Mouse (Mus musculus) kidney, postnatal 14 days (tissue): ENCODE measurements at regions not wholly inside any gene's neighbourhood (a gene's known extent, or its start where the extent isn't known, plus 50 kb on each side); places are given as distances from the start of the nearest gene placed in this dataset.

Experiments used
- DNase-seq: peaks from one replicate; pipeline ENCODE4 v3.0.0; 2022; ENCODE audit warnings: mixed read lengths

GRCm38 (mm10) chr3:52797801-52798200 is 219.2 kb downstream of the Cog6 start:
- peak; percentile 8 for DNase-seq

- no peak for DNase-seq
These were observed 219.9 kb downstream of the Cog6 start for GRCm38 (mm10) chr3:52797164-52797563.

- no peak for DNase-seq
These were observed 222.8 kb downstream of the Cog6 start for GRCm38 (mm10) chr3:52794218-52794617.

GRCm38 (mm10) chr3:52792801-52793200 is 224.2 kb downstream of the Cog6 start:
- DNase-seq: no peak

- DNase-seq: no peak
These were observed 224.9 kb downstream of the Cog6 start for GRCm38 (mm10) chr3:52792121-52792520.

GRCm38 (mm10) chr3:52790942-52791341 is 226.1 kb downstream of the Cog6 start:
- no peak for DNase-seq

GRCm38 (mm10) chr3:52787964-52788760 is 228.9 kb downstream of the Cog6 start:
- no peak for DNase-seq

- DNase-seq: no peak
These were observed 231.4 kb downstream of the Cog6 start for GRCm38 (mm10) chr3:52785595-52785994.

- no peak for DNase-seq
These were observed 232.6 kb downstream of the Cog6 start for GRCm38 (mm10) chr3:52784476-52784875.

GRCm38 (mm10) chr3:52782576-52782975 is 234.5 kb downstream of the Cog6 start:
- DNase-seq: no peak

- no peak for DNase-seq
These were observed 235.5 kb downstream of the Cog6 start for GRCm38 (mm10) chr3:52781521-52781920.

GRCm38 (mm10) chr3:52780356-52780755 is 236.7 kb downstream of the Cog6 start:
- no peak for DNase-seq

GRCm38 (mm10) chr3:52775875-52776274 is 241.2 kb downstream of the Cog6 start:
- no peak for DNase-seq

- DNase-seq: no peak
These were observed 241.9 kb downstream of the Cog6 start for GRCm38 (mm10) chr3:52775156-52775555.

- no peak for DNase-seq
These were observed 242.3 kb downstream of the Cog6 start for GRCm38 (mm10) chr3:52774734-52775133.

- peak; percentile 57 for DNase-seq
These were observed 249.8 kb downstream of the Cog6 start for GRCm38 (mm10) chr3:52767276-52767675.

- DNase-seq: no peak
These were observed 250.2 kb downstream of the Cog6 start for GRCm38 (mm10) chr3:52766841-52767240.

- no peak for DNase-seq
These were observed 252.9 kb downstream of the Cog6 start for GRCm38 (mm10) chr3:52764166-52764565.

- no peak for DNase-seq
These were observed 253.4 kb downstream of the Cog6 start for GRCm38 (mm10) chr3:52763660-52764059.

GRCm38 (mm10) chr3:52762549-52762948 is 254.5 kb downstream of the Cog6 start:
- no peak for DNase-seq

- DNase-seq: no peak
These were observed 257.2 kb downstream of the Cog6 start for GRCm38 (mm10) chr3:52759846-52760245.

GRCm38 (mm10) chr3:52758561-52758960 is 258.5 kb downstream of the Cog6 start:
- peak; percentile 62 for DNase-seq

GRCm38 (mm10) chr3:52756816-52757215 is 260.2 kb downstream of the Cog6 start:
- no peak for DNase-seq

- DNase-seq: no peak
These were observed 261.0 kb downstream of the Cog6 start for GRCm38 (mm10) chr3:52756006-52756405.

- DNase-seq: peak; percentile 84
These were observed 262.1 kb downstream of the Cog6 start for GRCm38 (mm10) chr3:52754978-52755377.
